Mouse (Mus musculus) retina, adult 2 months (tissue): ENCODE results near the gene Slc44a4.
"Not testable (repeated sequence)": the region's sequence is repeated elsewhere in the genome, so short reads cannot be mapped to it uniquely, and the experiment has no call there.

Experiments used
- DNase-seq: peaks from one replicate; pipeline ENCODE4 v3.0.0-alpha.2; 2012; ENCODE audit warnings: low read depth, low spot score

Gene Slc44a4

DNA sequence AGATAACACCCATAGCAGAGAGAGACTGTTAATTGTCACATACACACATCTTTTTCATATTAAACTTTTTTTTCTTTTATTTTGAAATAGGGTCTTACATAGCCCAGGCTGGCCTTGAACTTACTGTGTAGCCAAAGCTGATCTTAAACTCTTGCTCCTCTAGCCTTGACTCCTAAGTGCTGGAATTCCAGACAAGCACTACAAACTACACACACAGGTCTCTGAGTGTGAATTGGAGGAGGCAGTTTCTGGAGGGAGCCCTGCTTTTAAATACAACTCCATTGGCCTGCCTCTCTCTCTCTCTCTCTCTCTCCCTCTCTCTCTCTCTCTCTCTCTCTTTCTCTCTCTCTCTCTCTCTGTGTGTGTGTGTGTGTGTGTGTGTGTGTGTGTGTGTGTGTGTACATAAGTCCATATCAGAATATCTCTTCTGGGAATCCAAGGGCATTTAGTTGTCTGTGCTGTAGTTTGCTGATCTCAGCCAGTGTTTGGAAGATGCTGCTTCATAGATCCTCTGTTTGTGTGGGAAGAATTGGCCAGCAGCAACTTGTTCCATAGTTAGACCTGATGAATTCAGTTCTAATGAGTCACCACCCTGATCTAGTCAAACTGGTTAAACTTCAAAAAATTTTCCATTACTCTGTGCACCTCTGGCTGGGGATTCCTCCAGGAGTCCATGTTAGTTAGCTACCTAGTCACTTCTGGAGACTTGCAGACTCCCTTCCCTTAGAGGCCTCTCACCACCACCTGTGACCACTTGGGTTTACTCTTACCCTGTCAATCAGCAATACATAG lies 46.6 kb downstream of the Slc44a4 start:
- no peak for DNase-seq

DNA sequence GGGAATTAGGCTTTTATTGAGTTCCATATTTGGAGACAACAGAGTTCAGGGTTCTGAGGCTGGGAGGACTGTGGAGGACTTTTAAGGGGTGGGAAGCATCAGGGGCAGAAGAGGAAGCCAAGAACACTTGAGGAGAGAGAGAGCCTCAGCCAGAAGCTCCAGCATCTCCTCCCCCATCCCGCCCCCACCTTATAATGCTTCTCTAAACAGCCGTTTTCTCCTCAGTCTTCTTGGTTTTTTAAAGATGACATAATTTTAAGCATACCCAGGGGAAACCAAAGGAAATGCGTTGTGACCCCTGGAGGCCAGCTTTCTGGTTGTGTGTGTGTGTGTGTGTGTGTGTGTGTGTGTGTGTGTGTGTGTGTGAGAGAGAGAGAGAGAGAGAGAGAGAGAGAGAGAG lies 47.9 kb downstream of the Slc44a4 start:
- no peak for DNase-seq

DNA sequence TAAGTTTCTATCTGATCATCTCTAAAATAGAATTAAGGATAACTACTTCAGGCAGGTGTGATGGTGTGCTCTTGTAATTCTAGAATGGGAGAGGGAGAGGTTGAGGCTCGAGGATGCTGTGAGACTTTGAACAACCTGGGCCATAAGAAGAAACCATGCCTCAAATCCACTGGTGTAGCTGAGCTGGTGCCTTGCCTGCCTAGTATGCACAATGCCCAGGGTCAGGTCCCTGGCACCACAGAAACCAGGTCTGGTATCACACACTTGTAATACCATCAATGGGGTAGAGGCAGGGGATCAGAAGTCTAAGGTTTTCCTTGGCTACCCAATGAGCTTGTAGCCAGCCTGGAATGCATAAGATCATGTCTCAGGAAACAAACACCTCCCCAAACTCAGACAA lies 48.6 kb downstream of the Slc44a4 start:
- DNase-seq = no peak

DNA sequence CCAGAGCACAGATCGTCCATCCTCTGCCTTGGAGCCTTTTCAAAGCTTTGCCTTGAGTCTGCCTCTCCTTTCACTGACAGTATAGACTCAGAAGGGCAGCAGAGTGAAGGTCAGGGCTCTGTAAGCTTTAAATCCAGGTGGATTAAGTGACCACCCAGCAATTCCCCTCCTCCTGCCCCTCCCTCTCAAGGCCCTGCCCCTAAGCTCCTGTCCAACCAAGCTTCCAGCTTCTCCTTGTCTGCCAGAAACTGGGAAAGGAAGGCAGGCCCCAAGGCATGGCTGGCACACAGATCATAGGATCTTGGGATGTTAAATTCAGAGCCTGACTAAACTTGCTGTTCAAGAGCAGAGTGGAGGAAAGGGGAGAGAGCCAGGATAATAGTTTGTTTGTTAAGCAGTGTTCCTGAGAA lies 50.4 kb downstream of the Slc44a4 start:
- DNase-seq = peak; percentile 81

DNA sequence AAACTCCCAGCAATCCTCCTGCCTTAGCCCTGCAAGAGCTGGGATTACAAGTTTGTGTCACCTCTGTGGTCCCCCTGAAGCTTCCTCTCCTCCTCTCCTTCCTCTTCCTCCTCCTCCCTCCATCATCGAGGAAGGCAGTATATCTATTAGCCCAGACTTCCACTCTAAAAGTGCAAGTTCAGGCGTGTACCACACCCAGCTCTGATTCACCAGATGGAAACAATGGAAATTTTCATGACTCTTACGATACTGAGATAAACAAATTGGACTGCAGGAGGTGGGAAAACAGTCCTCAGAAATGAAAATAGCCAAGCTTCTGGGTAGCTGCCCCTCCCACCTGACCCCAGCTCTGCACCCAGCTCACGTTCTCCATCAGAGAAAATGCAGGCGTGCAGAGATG lies 51.4 kb downstream of the Slc44a4 start:
- DNase-seq = no peak

DNA sequence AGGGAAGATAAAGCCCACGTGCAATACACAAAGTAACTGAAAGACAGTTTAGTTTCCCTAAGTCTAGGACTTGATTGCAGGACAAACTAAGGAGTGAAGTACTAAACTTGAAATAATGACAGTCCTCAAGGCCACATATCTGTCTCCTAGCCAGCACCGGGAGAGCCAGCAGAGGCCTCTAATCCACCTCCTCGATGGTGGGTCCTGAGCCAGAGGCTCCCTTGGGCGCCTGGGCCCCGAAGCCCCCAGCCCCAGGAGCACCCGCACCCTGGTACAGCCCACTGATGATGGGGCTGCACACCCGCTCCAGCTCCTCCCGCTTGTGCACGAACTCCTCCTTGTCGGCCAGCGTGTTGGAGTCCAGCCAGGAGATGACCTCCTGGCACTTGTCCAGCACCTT lies 55.6 kb downstream of the Slc44a4 start, which contains the start of gene Gm20481:
TSS of gene Gm20481 (plus strand) at position 91 of the 400 bp plus-strand sequence.
- DNase-seq = not testable (repeated sequence)

DNA sequence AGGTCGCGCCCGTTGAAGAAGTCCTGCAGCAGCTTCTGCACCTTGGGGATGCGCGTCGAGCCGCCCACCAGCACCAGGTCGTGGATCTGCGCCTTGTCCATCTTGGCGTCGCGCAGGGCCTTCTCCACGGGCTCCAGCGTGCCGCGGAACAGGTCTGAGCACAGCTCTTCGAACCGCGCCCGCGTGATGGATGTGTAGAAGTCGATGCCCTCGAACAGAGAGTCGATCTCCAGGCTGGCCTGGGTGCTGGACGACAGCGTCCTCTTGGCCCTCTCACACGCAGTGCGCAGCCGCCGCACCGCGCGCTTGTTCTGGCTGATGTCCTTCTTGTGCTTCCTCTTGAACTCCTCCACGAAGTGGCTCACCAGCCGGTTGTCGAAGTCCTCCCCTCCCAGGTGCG lies 56.6 kb downstream of the Slc44a4 start:
- not testable (repeated sequence) for DNase-seq

DNA sequence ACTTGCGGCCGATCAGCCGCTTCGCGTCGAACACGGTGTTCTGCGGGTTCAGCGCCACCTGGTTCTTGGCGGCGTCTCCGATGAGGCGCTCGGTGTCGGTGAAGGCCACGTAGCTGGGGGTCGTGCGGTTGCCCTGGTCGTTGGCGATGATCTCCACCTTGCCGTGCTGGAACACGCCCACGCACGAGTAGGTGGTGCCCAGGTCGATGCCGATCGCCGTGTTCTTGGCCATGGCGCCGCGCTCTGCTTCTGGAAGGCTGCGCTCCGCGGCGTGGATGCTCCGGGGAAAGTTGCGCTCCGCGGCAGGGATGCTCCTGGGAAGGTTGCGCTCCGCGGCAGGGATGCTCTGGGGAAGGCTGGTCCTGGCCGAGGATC lies 57.4 kb downstream of the Slc44a4 start:
- not testable (repeated sequence) for DNase-seq

DNA sequence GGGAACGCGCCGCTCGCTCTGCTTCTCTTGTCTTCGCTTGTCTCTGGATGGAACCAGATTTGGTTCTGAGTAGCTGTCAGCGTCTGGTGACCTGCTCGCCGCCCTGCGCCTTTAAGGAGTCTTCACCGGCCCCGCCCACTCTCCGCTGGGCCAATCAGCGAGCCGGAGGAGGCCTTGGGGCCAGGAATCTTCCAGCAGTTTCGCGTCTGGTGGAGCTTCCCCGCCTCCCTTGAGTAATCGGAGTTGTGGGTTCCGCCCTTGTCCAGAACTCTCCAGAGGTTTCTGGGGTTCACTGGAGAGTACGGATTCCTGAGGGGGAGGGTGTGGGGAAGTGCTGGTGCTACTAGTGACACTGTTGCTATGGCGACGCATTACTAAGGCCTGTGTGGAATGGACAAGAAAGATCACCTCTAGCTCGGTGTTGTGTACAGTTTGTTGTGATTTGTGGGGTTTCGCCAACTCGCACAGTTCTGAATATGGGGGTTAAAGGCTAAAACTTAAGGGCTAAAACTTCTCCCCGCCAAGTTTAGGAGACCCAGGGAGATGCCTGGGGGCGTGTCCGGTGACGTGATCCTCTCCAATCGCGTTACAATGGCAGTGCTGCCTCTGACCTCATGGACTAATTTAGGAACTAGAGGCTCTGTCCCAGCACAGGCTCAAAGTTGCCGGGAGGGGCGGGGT lies 57.9 kb downstream of the Slc44a4 start, which contains the start of the genes Hspa1a and Hspa1l:
TSS of gene Hspa1a (minus strand) at position 88 of the 681 bp plus-strand sequence.
TSS of gene Hspa1l (plus strand) at position 635 of the 681 bp plus-strand sequence.
- DNase-seq = peak; percentile 57

DNA sequence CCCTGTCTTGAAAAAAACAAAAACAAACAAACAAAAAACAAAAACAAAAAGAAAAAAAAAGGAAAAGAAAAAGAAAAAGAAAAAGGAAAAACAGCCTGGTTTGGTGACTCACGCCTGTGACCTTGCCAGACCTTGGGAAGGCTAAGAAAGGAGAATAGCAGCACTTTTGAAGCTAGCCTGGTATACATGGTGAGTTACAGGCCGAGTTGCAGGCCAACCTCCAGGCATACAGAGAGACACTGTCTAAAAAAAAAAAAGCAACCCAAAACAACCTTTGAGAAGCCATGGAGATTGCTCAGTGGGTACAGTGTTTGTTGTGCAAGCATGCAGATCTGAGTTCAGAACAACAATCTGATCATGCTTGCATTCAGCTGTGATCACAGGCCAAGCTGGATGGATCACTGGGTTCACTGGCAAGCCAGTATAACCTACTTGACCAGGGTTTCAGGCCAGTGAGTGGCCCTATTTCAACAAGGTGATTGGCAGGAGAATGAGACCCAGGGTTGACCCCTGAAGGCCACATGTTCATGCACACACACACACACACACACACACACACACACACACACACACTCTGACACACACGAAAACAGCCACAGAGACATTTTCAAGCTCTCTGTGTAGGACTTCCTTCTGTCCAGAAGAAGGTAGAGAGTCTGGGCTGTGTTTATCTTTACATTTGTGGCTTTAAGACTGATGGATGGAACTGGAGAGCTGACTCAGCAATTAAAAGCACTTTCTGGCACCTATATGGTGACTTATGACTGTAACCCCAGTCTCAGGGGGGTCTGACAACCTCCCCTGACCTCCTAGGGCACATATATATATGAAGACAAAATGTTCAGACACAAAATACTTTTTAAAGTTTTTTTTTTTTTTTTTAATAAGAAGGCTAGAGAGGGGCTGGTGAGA lies 61.6 kb downstream of the Slc44a4 start:
- DNase-seq = no peak

DNA sequence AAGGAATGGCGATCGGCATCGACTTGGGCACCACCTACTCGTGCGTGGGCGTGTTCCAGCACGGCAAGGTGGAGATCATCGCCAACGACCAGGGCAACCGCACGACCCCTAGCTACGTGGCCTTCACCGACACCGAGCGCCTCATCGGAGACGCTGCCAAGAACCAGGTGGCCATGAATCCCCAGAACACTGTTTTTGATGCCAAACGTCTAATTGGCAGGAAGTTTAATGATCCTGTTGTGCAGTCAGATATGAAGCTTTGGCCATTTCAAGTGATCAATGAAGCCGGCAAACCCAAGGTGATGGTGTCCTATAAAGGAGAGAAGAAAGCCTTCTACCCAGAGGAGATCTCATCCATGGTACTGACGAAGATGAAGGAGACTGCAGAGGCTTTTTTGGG lies 62.7 kb downstream of the Slc44a4 start:
- DNase-seq = no peak

DNA sequence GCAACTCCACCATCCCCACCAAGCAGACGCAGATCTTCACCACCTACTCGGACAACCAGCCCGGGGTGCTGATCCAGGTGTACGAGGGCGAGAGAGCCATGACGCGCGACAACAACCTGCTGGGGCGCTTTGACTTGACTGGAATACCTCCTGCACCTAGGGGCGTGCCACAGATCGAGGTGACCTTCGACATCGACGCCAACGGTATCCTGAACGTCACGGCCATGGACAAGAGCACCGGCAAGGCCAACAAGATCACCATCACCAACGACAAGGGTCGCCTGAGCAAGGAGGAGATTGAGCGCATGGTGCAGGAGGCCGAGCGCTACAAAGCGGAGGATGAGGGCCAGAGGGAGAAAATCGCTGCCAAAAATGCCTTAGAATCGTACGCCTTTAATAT lies 64.0 kb downstream of the Slc44a4 start:
- no peak for DNase-seq

DNA sequence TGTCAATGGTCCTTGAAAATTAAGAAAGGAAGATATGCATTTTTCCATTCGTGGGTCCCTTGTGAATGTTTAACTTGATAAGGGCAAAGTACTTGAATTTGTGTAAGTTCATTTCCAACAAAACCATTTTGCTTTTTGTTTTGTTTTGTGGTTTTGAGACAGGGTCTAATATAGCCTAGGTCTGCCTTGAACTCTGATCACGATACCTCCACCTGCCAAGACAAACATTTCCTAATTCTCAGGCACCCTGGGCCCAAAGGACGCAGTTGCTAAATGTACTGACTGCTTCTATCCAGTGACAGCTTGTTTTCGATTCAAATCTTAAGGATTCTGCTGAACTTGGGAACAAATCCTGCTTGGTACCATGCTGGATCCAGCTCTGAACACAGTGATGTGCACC lies 65.4 kb downstream of the Slc44a4 start:
- no peak for DNase-seq
